Mouse (Mus musculus) cerebellum, adult 9-10 months (tissue): ENCODE data around the gene Nt5c3.
"Not testable (repeated sequence)": the region's sequence is repeated elsewhere in the genome, so short reads cannot be mapped to it uniquely, and the experiment has no call there.

ENCODE experiments used
- DNase-seq: peaks from one replicate; pipeline ENCODE4 v3.0.0; 2022

The Nt5c3 gene

GRCm38 (mm10) chr6:56903831-56904230, 19.9 kb downstream of the Nt5c3 start:
- DNase-seq: no peak

GRCm38 (mm10) chr6:56902606-56903520, 20.9 kb downstream of the Nt5c3 start:
- no peak for DNase-seq

DNA sequence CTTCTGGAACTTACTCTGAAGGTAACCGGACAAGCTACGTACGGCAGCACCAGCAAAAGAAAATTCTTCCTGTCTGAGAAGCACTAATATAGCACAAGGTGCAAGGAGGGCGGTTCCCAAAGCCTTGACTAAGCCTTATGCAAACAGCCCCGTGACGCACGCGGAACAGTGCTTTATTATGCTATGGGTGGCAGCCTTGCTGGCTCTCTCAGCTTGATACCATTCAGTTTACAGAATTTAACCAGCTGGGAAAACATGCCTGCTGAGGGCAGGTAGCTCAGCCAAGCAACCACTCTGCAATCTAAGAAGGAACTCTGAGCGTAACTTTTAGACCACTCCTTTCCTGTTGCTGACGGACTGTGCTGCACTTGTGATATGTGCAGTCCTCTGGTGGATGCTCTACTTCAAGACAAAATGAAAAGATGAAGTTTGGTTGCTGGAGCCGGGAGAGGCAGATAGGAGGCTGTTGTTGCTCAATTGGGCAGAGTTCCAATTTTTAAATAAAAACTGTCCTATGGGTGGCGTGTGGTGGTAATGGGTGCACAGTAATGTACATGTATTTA, 21.8 kb downstream of the Nt5c3 start:
- no peak for DNase-seq

DNA sequence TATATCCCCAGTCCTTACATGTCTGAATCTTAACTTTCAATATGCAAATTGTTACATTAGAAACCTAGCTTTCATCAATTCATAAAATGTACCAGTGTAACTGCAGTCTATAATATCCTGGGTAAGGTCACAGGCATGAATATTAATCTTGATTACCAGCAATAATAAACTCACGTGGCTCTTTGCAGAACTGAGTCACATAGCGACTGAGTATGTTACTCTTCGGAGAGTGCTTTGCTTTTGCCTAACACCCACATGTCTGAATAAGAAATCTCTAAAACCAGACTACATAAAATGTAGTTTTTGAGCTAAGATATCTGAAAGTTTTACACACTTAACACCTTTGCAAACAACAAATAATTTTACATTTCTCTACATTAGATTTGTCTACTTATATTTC, 22.4 kb downstream of the Nt5c3 start:
- DNase-seq: no peak

DNA sequence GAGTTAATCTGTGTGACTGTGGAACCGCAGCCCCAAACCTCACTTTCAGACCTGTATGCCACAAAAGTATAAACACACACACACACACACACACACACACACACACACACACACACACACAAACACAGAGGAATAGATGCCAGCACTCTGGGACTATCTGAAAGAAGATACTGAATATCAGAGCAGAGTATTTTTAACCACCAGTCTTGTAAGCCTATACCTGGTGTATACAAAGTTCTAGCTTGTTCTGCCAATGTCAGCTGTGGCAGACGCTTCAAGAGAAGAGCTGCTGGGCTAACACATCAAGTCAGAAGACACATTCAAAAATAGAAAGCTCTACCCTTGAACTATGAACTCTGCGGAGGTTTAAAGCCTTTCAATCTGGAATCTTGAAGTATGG, 24.1 kb downstream of the Nt5c3 start:
- no peak for DNase-seq

DNA sequence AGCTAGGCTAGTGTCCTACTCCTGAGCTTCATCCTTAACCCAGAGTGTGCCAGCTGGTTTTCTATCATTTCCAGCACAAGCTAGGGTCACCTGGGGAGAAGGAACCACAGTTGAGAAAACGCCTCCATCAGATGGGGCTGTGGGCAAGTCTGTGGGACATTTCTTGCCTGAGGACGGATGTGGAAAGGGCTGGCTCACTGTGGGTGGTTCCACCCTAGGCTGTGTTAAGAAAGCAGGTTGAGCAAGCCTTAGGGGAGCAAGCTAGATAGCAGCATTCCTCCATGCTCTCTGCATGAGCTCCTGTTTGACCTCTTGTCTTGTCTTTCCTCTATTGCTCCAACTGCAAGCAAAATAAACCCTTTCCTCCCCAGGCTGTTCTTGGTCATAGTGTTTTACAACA, 33.0 kb downstream of the Nt5c3 start:
- DNase-seq: no peak

DNA sequence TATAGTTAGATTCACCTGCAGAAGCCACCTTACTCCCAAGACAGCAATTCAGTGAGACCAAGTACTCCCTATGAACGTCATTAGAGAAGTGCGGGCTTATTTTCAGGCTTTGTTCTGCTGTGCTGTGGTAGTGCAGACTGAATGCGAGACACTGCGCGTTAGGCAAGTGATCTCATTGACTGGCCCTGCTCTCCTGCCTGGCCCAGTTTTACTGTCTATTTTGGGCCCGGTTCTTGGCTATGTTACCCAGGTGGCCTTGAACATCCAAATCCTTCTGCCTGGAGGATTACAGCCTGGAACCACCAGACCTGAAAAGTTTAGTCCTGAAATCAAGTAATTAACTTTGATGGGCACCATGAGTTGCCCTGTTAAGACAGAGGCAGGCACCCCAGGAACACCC, 35.2 kb downstream of the Nt5c3 start:
- DNase-seq: peak; percentile 21

- no peak for DNase-seq
Measured at GRCm38 (mm10) chr6:56879352-56879955, 44.3 kb downstream of the Nt5c3 start.

- no peak for DNase-seq
Measured at GRCm38 (mm10) chr6:56877985-56878384, 45.7 kb downstream of the Nt5c3 start.

DNA sequence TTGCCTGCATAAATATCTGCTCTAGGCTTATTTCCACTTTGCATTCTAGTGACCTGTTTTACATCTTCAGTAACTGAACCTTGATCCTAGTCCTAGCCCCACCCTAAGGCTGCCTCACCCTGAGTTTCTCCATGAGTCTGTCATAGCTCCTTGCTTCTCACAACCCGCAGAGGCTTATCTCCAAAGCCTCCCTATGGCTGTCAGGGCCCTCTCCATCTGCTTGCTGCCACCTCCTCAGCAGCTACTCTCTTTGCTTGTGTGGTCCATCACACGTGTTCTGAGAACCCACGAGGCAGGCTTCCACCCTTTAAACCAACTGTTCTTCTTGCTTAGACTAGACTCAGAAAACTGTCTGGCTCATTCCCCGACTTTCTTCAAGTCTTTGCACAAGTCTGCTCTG, 46.9 kb downstream of the Nt5c3 start:
- DNase-seq: no peak

GRCm38 (mm10) chr6:56870027-56870426, 53.7 kb downstream of the Nt5c3 start:
- no peak for DNase-seq

DNA sequence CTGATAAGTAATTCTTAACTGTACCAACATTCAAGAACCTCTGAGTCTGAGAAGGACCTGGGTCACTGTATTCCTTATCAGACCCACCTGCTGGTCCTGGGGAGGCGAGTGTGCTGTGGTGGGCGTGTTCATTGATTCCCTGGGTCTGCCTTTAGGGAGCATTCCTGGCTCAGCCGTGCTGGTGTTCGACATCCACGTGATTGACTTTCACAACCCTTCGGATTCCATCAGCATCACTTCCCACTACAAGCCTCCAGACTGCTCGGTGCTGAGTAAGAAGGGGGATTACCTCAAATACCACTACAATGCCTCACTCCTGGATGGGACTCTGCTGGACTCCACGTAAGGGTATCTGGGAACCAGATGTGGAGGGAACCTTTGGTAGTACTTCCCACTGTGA, 55.2 kb downstream of the Nt5c3 start:
- DNase-seq: no peak

GRCm38 (mm10) chr6:56866899-56867298, 56.8 kb downstream of the Nt5c3 start:
- DNase-seq: not testable (repeated sequence)

DNA sequence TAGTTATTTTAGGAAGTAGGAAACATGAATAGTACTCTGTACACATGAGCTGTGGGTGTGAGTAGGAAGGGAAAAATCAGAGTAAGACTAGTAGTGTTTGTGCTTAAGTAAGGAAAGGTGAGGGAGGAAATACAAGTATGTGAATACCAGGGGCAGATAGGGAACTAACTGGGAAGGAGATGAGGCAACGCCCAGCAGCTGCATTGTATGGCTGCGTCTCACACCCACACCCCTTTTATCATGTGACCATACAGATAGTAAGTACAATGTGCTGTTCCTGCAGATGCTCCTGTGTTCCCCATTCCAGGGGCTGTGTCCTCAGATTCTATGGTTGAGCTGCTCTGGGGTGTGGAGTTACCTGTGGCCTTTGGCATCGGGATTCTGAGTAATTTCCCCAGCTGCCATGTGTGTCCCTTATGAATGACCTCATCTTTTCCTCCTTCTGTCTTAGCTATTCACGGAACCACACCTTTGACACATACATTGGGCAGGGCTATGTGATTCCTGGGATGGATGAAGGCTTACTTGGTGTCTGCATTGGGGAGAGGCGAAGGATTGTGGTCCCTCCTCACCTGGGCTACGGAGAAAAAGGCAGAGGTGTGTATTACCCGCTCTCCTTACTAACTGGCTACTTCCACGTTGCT, 63.4 kb downstream of the Nt5c3 start:
- DNase-seq: no peak

DNA sequence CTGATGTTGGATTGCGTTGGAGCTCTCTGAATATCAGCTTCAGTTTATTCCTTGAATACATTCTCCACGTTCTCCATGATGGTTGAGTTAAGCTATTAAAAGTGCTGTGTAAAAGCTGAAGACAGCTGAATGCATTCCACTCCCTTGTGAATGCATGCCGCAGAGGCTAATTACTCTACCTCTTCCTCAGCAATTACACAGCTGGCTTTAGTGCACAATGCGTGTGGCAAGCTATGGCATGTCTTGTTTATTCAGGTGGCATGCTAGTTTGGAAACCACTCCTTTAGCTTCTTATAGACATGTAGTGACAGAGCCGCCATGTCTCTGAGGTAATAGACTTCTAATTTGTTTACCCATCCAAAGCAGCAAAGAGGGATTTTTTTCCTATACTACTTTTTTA, 67.0 kb downstream of the Nt5c3 start:
- no peak for DNase-seq

- DNase-seq: no peak
Measured at GRCm38 (mm10) chr6:56854803-56855202, 68.9 kb downstream of the Nt5c3 start.

DNA sequence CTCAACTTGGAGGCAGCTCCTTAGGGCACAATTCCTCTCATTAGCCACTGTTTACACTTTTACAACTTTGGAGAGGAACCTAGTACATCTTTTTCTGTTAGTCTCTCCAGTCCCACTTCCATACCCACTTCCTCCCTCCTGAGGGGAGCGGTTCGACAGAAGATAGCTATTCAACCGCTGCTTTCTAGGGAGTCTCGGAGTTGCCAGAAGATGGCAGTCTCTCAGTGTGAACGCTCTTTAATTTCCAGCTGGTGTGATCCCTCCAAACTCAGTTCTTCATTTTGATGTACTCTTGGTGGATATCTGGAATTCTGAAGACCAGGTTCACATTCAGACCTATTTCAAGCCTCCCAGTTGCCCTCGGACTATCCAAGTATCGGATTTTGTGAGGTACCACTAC, 73.4 kb downstream of the Nt5c3 start:
- no peak for DNase-seq

DNA sequence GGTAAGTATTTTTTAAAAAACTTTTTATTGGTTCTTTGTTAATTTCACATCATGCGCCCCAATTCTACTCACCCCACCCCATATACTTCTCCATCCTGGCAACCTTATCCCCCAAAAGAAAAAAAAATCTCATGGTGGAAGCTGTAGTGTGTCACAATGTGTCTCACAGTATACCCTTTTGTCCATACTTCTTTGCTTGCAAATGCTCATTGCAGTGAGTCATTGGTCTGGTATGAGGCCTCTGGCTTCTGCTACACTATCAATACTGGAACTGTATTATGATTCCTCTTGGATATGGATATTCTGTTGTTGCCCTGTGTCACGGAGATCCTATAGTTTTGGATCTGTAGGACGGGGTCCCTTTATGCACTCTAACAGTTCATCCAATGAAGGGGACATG, 74.8 kb downstream of the Nt5c3 start:
- DNase-seq: no peak

DNA sequence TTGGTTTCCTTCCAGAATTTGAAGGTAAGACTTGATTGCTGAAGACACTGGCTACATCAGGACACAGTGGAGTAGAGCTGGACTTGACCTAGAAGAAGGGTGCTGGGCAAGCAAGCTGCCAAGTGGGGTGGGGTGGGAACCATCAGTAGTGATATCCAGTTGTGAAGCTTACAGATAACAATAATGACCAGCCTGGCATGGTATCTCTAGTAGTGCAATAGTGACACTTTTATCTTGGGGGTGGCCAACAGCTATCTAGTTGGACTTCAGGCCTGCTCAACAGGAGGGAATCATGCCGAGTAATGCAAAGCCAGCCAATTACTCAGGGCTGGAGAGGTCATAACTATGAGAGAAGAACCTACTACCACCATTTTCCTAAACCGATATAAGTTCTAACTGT, 79.4 kb downstream of the Nt5c3 start:
- no peak for DNase-seq

DNA sequence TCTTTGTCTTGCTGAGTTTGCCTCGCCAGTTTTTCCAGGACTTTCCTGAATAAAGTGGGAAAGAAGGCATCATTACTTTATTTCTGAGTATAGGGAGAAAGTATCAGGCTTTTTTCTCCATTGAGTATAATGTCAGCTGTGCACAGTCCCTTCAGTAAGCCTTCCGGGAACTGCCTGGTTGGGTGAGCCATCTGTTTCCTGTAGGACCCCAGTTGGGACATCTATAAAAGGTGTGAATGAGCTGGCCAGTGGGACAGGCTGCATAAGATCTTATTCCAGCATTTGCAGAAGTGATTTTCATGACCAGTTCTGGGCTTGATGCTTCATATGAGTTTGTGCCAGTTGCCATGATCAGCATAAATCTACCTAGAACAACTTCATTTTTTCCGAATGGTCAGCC, 80.5 kb downstream of the Nt5c3 start:
- DNase-seq: no peak

GRCm38 (mm10) chr6:56837621-56838020, 86.1 kb downstream of the Nt5c3 start:
- DNase-seq: no peak

- no peak for DNase-seq
Measured at GRCm38 (mm10) chr6:56837166-56837565, 86.6 kb downstream of the Nt5c3 start.

DNA sequence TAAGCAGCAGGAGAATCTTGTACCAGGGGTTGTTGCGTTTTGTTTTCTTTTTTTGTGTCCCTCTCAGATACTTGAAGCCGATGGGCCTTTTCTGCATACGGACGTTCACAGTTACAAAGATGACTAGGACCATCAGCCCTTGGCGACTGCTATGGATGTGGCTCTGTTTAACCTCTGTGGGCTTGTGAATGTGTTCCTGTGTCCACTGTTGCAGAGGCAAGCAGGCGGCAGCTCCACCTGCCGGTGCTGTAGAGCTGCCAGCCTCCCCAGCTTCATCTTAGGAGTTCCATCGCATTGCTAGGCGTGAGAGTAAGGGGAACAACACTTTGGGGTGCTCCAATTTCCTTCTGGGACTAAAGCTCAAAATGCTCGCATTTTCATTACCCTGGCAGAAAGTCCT, 88.2 kb downstream of the Nt5c3 start:
- no peak for DNase-seq

DNA sequence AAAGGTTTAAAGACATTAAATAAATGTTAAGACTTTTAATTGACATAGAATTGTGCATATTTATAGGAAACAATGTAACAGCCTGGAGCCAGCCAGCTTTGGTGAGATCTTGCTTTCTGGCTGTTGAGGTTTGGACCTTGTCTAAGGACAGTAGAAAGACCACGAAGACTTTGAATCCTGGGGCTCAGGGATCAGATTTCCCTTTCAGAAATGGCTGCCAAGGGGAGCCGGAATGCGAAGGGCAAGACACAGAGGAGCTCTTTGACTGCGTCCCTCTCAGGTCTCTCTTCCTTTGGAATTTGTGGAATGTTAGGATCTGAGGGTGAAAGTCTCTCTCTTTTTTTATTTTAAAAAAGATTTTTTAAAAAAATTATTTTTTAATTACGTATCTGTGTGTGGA, 89.0 kb downstream of the Nt5c3 start:
- no peak for DNase-seq
